Mouse (Mus musculus) right cerebral cortex, postnatal 36 days (tissue): Measurements from ENCODE around the gene Cdca7l.
"Not testable (repeated sequence)": the region's sequence is repeated elsewhere in the genome, so short reads cannot be mapped to it uniquely, and the experiment has no call there.

Source experiments
- DNase-seq, 2 experiments: peaks; one replicate each; pipeline ENCODE4 v3.0.0; 2022; ENCODE audit warnings: low spot score in 2 of 2, mixed read lengths in 1 of 2

Cdca7l gene

GRCm38 (mm10) chr12:117861249-117861648, 57.2 kb downstream of the Cdca7l start:
- no peak for DNase-seq

- no peak for DNase-seq
Measured at GRCm38 (mm10) chr12:117862655-117863054, 58.6 kb downstream of the Cdca7l start.

GRCm38 (mm10) chr12:117867708-117868564, 63.8 kb downstream of the Cdca7l start:
- DNase-seq: no peak

- no peak for DNase-seq
Measured at GRCm38 (mm10) chr12:117872265-117872664, 68.2 kb downstream of the Cdca7l start.

GRCm38 (mm10) chr12:117878341-117878740, 74.3 kb downstream of the Cdca7l start:
- no peak for DNase-seq

- no peak for DNase-seq
Measured at GRCm38 (mm10) chr12:117884627-117885026, 80.5 kb downstream of the Cdca7l start.

GRCm38 (mm10) chr12:117887422-117887821, 83.3 kb downstream of the Cdca7l start:
- no peak for DNase-seq

- not testable (repeated sequence) for DNase-seq
Measured at GRCm38 (mm10) chr12:117900798-117901197, 96.7 kb downstream of the Cdca7l start.

GRCm38 (mm10) chr12:117901352-117901751, 97.3 kb downstream of the Cdca7l start:
- DNase-seq: not testable (repeated sequence)

GRCm38 (mm10) chr12:117903671-117904070, 99.6 kb downstream of the Cdca7l start:
- DNase-seq: peak in 1 of 2 experiments; percentile 3

GRCm38 (mm10) chr12:117905232-117905840, 101.2 kb downstream of the Cdca7l start:
- DNase-seq: not testable (repeated sequence)

- no peak for DNase-seq
Measured at GRCm38 (mm10) chr12:117911396-117911795, 107.3 kb downstream of the Cdca7l start.

- no peak for DNase-seq
Measured at GRCm38 (mm10) chr12:117914613-117915245, 110.6 kb downstream of the Cdca7l start.

GRCm38 (mm10) chr12:117915826-117916588, 111.9 kb downstream of the Cdca7l start:
- DNase-seq: no peak
